Mouse (Mus musculus): Measurements from ENCODE around the gene Hist1h1a. TPM values are rescaled to one million over a fixed set of nuclear protein-coding genes. Genes with fewer than 3 reads are reported as not detected.
A peak's percentile ranks its signal among the peaks of the same experiment; 100 is the strongest.
"Not testable (repeated sequence)": the region's sequence is repeated elsewhere in the genome, so short reads cannot be mapped to it uniquely, and the experiment has no call there.

The Hist1h1a gene
- polyA plus RNA-seq, 1 experiment from 2014 or later: 0.60 TPM

DNA sequence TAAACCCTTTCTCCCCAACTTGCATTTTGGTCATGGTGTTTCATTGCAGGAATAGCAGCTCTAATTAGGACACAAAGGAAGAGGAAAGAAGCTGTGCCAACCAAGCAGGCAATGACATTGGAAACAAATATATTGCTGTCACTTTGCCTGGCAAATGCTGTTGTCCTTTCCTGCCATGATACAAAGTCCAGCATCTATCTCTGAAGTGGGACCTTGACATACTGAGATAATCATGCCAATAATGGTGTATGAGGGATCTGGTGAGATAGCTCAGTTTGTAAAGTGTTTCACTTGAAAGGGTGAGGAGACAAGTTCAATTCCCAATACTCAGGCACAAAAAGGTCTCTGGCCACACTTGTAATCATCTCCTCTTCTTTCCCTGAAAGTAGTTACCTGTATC is 3.3 kb downstream of the Hist1h1a start:
- H3K4me1 ChIP-seq (replicated peaks; ENCODE audit: control insufficient read depth, insufficient read depth, low read length): peaks cover 7% of the 10 kb centered on the region; the same call in 1 of the 2 replicates
- H3K9me3 ChIP-seq (ENCODE audit: control insufficient read depth): no peaks in the 10 kb centered on the region
- no peaks in the 10 kb centered on the region for H3K27me3 ChIP-seq (replicated peaks; ENCODE audit: control insufficient read depth, insufficient read depth, low read length)
- no peak overlapping the region for H3K9ac ChIP-seq (ENCODE audit: low read depth, low read length)
- TF ChIP-seq CTCF (IDR thresholded peaks at IDR 0.05; ENCODE audit: low read depth): no peak
- H3K27ac ChIP-seq (ENCODE audit: low read depth, low read length): no peak overlapping the region
- no peak overlapping the region for H3K4me2 ChIP-seq (replicated peaks; ENCODE audit: low read depth)
- ATAC-seq: no peak
- H3K36me3 ChIP-seq (ENCODE audit: control insufficient read depth, insufficient read depth): no peaks in the 10 kb centered on the region
- H3K4me3 ChIP-seq (ENCODE audit: low read depth, low read length): no peak overlapping the region

DNA sequence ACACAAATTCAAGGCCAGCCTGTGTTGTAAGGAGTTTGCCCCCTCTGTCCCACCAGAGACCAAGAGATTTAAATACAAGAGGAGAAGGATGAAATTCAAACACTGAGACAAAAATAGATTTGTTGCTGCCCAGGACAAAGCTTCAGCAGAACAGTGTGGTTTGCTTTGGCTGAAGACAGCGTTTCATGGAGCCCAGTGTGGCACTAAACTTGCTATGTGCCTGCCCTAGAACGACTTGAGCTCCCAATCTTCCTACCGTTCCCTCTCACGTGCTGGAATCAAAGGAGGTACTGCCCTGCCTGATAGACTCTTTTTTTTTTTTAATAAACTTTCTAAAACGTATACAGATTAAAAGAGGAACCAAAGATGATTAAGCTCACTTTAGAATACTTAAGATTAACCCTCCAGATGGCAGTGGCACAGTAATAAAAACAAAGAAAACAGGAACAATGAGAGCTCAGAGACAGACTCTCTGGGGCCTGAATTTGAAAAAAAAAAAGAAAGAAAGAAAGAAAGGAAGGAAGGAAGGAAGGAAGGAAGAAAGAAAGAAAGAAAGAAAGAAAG is 5.5 kb downstream of the Hist1h1a start:
- TF ChIP-seq CTCF (IDR thresholded peaks at IDR 0.05; ENCODE audit: low read depth): no peak
- H3K4me3 ChIP-seq (ENCODE audit: low read depth, low read length): no peak overlapping the region
- no peaks in the 10 kb centered on the region for H3K36me3 ChIP-seq (ENCODE audit: control insufficient read depth, insufficient read depth)
- H3K9ac ChIP-seq (ENCODE audit: low read depth, low read length): no peak overlapping the region
- no peaks in the 10 kb centered on the region for H3K9me3 ChIP-seq (ENCODE audit: control insufficient read depth)
- ATAC-seq: no peak
- no peak overlapping the region for H3K4me2 ChIP-seq (replicated peaks; ENCODE audit: low read depth)
- no peak overlapping the region for H3K27ac ChIP-seq (ENCODE audit: low read depth, low read length)
- WGBS: 57% methylated on average over 5 of the region's 5 CpGs
- peaks cover 5% of the 10 kb centered on the region; the same call in 1 of the 2 replicates for H3K4me1 ChIP-seq (replicated peaks; ENCODE audit: control insufficient read depth, insufficient read depth, low read length)
- H3K27me3 ChIP-seq (replicated peaks; ENCODE audit: control insufficient read depth, insufficient read depth, low read length): no peaks in the 10 kb centered on the region

DNA sequence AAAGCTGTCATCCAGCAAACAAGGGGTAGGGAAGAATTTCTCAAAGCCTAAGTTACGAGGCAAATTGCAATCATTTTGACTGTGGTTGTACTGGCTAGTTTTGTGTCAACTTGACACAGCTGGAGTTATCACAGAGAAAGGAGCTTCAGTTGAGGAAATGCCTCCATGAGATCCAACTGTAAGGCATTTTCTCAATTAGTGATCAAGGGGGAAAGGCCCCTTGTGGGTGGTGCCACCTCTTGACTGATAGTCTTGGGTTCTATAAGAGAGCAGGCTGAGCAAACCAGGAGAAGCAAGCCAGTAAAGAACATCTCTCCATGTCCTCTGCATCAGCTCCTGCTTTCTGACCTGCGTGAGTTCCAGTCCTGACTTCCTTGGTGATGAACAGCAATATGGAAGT is 6.1 kb downstream of the Hist1h1a start, which contains the start of gene Trim38:
Gene Trim38 (plus strand): TSS at position 301 of the 400 bp plus-strand sequence.
- H3K9me3 ChIP-seq (ENCODE audit: control insufficient read depth); H3K27me3 ChIP-seq (replicated peaks; ENCODE audit: control insufficient read depth, insufficient read depth, low read length); H3K27ac ChIP-seq (ENCODE audit: low read depth, low read length); H3K9ac ChIP-seq (ENCODE audit: low read depth, low read length); ATAC-seq; H3K4me3 ChIP-seq (ENCODE audit: low read depth, low read length); H3K36me3 ChIP-seq (ENCODE audit: control insufficient read depth, insufficient read depth); H3K4me1 ChIP-seq (replicated peaks; ENCODE audit: control insufficient read depth, insufficient read depth, low read length); H3K4me2 ChIP-seq (replicated peaks; ENCODE audit: low read depth): not testable (repeated sequence)
- WGBS: 88% methylated on average over 2 of the region's 2 CpGs

DNA sequence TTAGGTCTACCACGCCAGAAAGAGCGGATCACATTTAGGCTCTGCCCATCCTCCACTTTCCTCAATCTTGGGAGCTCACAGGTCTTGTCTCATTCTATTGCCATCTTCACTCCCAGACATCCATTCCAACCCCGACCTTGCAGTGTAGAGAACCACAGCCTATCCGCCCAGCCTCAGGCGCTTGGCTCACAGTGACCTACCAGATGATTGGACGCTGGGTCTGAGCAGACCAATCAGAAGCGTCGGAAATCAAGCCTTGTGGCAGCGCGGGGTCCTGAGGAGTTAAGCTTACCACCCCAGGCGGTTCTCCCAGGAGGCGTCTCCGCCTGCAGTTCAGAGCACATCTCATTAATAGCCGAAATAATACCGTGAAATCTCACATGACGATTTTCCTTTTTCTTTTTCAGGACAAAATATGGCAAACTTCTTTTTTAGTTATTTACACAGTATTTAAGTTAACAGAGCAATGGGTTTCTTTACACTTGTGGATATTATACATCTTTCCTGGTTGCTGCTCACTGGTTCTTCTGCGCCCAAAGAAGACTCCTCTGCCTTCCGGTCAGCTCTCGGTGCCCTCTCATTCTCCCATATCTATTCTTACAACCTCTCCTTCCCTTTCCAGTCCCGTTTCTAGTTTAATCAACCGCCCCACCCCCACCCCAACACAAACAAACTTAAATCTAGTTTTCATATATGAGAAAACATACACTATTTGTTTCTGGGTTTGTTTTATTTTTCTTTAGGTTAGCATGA is 9.3 kb downstream of the Hist1h1a start:
- Histone ChIP-seq H3K9me3 (ENCODE audit: control insufficient read depth) (no peaks in the 10 kb centered on the region), H3K27me3 (replicated peaks; ENCODE audit: control insufficient read depth, insufficient read depth, low read length) (no peaks in the 10 kb centered on the region), H3K4me3 (ENCODE audit: low read depth, low read length) (no peak overlapping the region; the same call in 1 of the 2 replicates), H3K4me1 (replicated peaks; ENCODE audit: control insufficient read depth, insufficient read depth, low read length) (no peaks in the 10 kb centered on the region), H3K27ac (ENCODE audit: low read depth, low read length) (no peak overlapping the region), H3K9ac (ENCODE audit: low read depth, low read length) (no peak overlapping the region), H3K36me3 (ENCODE audit: control insufficient read depth, insufficient read depth) (no peaks in the 10 kb centered on the region), H3K4me2 (replicated peaks; ENCODE audit: low read depth) (peak overlapping the region; percentile 51)
- peak; percentile 45; the same call in 1 of the 2 replicates for ATAC-seq
- no peak for TF ChIP-seq CTCF (IDR thresholded peaks at IDR 0.05; ENCODE audit: low read depth)
- WGBS: 26% methylated on average over 21 of the region's 21 CpGs

DNA sequence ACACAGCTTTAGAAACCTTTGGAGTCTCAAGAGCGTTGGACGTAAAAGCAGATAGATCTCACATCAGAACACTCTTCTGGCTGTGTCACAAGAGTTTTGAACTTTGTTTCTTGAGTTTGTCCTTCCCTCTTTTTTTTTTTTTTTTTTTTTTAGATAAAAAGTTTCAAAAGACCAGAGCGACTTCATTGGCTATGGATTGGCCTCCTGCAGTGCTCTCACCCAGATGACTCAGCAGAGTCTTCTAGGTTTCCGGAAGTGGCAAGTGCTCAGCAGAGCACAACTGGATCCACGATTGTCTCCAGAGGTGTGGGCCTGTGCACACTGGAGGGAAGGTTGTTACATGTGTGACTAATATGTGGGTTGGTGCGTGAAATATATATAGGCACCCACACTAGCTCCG is 14.9 kb downstream of the Hist1h1a start:
- H3K27me3 ChIP-seq (replicated peaks; ENCODE audit: control insufficient read depth, insufficient read depth, low read length): no peaks in the 10 kb centered on the region
- 84% methylated on average over 7 of the region's 7 CpGs for WGBS
- TF ChIP-seq CTCF (IDR thresholded peaks at IDR 0.05; ENCODE audit: low read depth): no peak
- no peak overlapping the region for H3K9ac ChIP-seq (ENCODE audit: low read depth, low read length)
- no peaks in the 10 kb centered on the region for H3K9me3 ChIP-seq (ENCODE audit: control insufficient read depth)
- H3K27ac ChIP-seq (ENCODE audit: low read depth, low read length): no peak overlapping the region
- no peaks in the 10 kb centered on the region for H3K36me3 ChIP-seq (ENCODE audit: control insufficient read depth, insufficient read depth)
- H3K4me1 ChIP-seq (replicated peaks; ENCODE audit: control insufficient read depth, insufficient read depth, low read length): no peaks in the 10 kb centered on the region
- H3K4me2 ChIP-seq (replicated peaks; ENCODE audit: low read depth): no peak overlapping the region
- H3K4me3 ChIP-seq (ENCODE audit: low read depth, low read length): no peak overlapping the region
- ATAC-seq: peak; percentile 59; the same call in 1 of the 2 replicates

DNA sequence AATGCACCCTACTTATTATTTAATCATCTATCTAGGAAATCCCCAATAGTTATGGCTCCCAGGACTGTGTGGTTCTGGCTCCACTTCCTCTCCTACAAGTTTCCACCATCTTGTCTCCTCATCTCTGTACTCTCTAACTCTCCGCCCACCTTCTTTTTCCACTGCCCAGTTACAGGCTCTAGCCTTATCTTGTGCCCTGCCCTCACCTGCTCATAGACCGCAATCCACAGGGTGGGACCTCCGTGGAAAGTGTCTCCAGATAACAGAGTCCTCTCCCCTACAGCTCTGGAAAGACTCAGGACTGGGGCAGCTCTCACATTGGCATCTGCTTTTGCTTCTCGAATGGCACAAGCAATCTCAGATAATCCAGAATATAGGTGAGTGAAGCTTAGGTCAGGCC is 15.6 kb downstream of the Hist1h1a start:
- H3K27ac ChIP-seq (ENCODE audit: low read depth, low read length): no peak overlapping the region
- TF ChIP-seq CTCF (IDR thresholded peaks at IDR 0.05; ENCODE audit: low read depth): no peak
- no peaks in the 10 kb centered on the region for H3K9me3 ChIP-seq (ENCODE audit: control insufficient read depth)
- H3K4me1 ChIP-seq (replicated peaks; ENCODE audit: control insufficient read depth, insufficient read depth, low read length): no peaks in the 10 kb centered on the region
- H3K36me3 ChIP-seq (ENCODE audit: control insufficient read depth, insufficient read depth): no peaks in the 10 kb centered on the region
- no peak overlapping the region for H3K4me2 ChIP-seq (replicated peaks; ENCODE audit: low read depth)
- no peak for ATAC-seq
- no peak overlapping the region for H3K9ac ChIP-seq (ENCODE audit: low read depth, low read length)
- H3K4me3 ChIP-seq (ENCODE audit: low read depth, low read length): no peak overlapping the region
- H3K27me3 ChIP-seq (replicated peaks; ENCODE audit: control insufficient read depth, insufficient read depth, low read length): no peaks in the 10 kb centered on the region
- 52% methylated on average over 4 of the region's 4 CpGs for WGBS
